Mouse (Mus musculus) neural tube, embryonic 12.5 days (tissue): Measurements from ENCODE around the gene Bcl2l1. TPM values are rescaled to one million over a fixed set of nuclear protein-coding genes. Genes with fewer than 3 reads are reported as not detected.

Source experiments
- ATAC-seq: fragments of 200-750 bp; cut with Nextera tagmentation; 2 replicates; pipeline ENCODE4 v1.8.0; 2017; ENCODE audit warnings: low read depth, mild to moderate bottlenecking, moderate TSS enrichment, moderate library complexity; ENCODE audit not compliant: low FRiP score
- H3K27ac ChIP-seq: fragments of 300-500 bp; sonication (generic); 2 replicates; pipeline ENCODE4 v1.5.1; 2016
- H3K27me3 ChIP-seq: fragments of 300-500 bp; sonication (generic); replicated peaks from 2 replicates; pipeline ENCODE4 v1.6.1; 2016; ENCODE audit warnings: mild to moderate bottlenecking
- H3K36me3 ChIP-seq: fragments of 300-500 bp; sonication (generic); 2 replicates; pipeline ENCODE4 v1.6.1; 2016; ENCODE audit warnings: mild to moderate bottlenecking
- H3K4me1 ChIP-seq: fragments of 300-500 bp; sonication (generic); 2 replicates; pipeline ENCODE4 v1.6.1; 2016
- H3K4me2 ChIP-seq: fragments of 300-500 bp; sonication (generic); replicated peaks from 2 replicates; pipeline ENCODE4 v1.6.1; 2016; ENCODE audit warnings: mild to moderate bottlenecking
- H3K4me3 ChIP-seq: fragments of 300-500 bp; sonication (generic); 2 replicates; pipeline ENCODE4 v1.5.1; 2016
- H3K9ac ChIP-seq: fragments of 300-500 bp; sonication (generic); 2 replicates; pipeline ENCODE4 v1.6.1; 2016; ENCODE audit warnings: mild to moderate bottlenecking
- H3K9me3 ChIP-seq: fragments of 300-500 bp; sonication (generic); 2 replicates; pipeline ENCODE4 v1.6.1; 2016; ENCODE audit warnings: mild to moderate bottlenecking
- WGBS: fragments of 180-500 bp; shearing (Covaris S2); methylation state at CpG from one replicate; pipeline ENCODE4 v1.1.7; 2016; 5-methylcytosine and 5-hydroxymethylcytosine counted together
- microRNA-seq: library from miRNA; unstranded; fragments of <30 nt; microRNA quantifications from one replicate; pipeline ENCODE4, GENCODE M21; 2017
- polyA plus RNA-seq: library from polyadenylated mRNA; unstranded; fragments of >200 nt; fragmentation: Nextera tagmentation; extraction: Ambion mirVana; gene quantifications from 2 replicates; pipeline ENCODE4 v1.2.1, GENCODE M21; 2016

Bcl2l1 gene
- polyA plus RNA-seq, 1 experiment from 2014 or later = 153 TPM

DNA sequence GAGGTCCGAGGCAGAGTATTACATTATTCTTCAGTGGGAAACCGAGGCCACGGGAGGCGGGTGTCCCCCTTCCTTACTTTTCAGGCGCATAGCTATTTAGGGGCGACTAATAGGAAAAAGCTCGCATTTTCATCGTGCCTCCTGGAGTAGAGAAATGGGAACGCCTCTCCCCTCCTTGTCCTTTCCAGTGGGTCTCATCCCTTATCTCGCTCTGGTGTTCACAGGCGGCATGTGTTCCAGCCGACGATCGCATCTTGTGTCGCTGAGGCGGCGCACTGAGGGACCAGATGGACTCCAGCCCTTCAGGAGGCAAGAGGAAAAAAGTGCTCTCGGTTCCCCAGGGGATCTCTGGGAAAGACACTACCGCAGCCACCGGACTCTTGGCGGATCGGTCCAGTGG lies 94.8 kb downstream of the Bcl2l1 start:
- Histone ChIP-seq H3K4me3 (peak overlapping the region; percentile 68), H3K36me3 (no peaks in the 10 kb centered on the region), H3K27ac (0 out of 2 replicates have a peak overlapping the region, but pooled peaks have one; percentile 64), H3K4me2 (peak overlapping the region; percentile 92), H3K9me3 (no peaks in the 10 kb centered on the region), H3K4me1 (peaks cover 62% of the 10 kb centered on the region), H3K27me3 (no peaks in the 10 kb centered on the region), H3K9ac (peak overlapping the region; percentile 87)
- ATAC-seq = no peak
- under 1% methylated on average over 22 of the region's 22 CpGs for WGBS

DNA sequence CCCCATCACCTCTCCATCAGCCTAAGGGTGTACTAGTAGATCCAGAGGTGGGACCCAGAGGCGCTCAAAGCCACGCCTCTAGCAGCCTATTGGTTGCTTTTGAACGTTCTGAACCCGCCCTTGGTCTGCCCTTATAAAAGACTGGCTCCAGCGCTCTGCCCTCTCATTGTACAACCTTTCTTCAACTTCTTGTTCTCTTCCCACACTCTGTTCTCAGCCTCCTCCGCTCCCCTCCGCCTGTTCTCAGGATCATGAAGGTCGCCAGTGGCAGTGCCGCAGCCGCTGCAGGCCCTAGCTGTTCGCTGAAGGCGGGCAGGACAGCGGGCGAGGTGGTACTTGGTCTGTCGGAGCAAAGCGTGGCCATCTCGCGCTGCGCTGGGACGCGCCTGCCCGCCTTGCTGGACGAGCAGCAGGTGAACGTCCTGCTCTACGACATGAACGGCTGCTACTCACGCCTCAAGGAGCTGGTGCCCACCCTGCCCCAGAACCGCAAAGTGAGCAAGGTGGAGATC lies 95.4 kb downstream of the Bcl2l1 start, which contains the start of gene Id1:
TSS of gene Id1 (plus strand) at position 162 of the 512 bp plus-strand sequence.
- Histone ChIP-seq H3K4me1 (peaks cover 56% of the 10 kb centered on the region), H3K27me3 (no peaks in the 10 kb centered on the region), H3K9ac (peak within 1 kb of the TSS; percentile 87), H3K27ac (peak within 1 kb of the TSS; percentile 64; the same call in 1 of the 2 replicates), H3K36me3 (no peaks in the 10 kb centered on the region), H3K9me3 (no peaks in the 10 kb centered on the region), H3K4me3 (peak within 1 kb of the TSS; percentile 68), H3K4me2 (peak within 1 kb of the TSS; percentile 92)
- under 1% methylated on average over 28 of the region's 28 CpGs for WGBS
- peak; percentile 66 for ATAC-seq

DNA sequence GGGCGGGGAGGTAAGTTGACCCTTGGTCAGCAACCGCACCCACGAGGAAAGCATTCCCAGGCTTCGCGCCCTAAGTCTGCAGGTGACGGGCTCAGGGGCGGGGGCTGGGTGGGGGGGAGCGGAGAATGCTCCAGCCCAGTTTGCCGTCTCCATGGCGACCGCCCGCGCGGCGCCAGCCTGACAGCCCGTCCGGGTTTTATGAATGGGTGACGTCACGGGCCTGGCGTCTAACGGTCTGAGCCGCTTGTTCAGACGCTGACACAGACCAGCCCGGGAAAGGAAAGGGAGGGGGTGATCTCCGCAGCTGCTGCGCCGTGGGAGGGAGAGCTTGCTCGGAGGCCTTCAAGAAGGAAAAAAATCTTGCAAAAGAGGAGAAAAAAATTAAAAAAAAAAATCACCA lies 96.5 kb downstream of the Bcl2l1 start:
- Histone ChIP-seq H3K9ac (peak overlapping the region; percentile 40; the same call in 1 of the 2 replicates), H3K4me2 (peak overlapping the region; percentile 92), H3K36me3 (no peaks in the 10 kb centered on the region), H3K9me3 (no peaks in the 10 kb centered on the region), H3K27me3 (no peaks in the 10 kb centered on the region), H3K27ac (peak overlapping the region; percentile 64; the same call in 1 of the 2 replicates), H3K4me1 (peaks cover 51% of the 10 kb centered on the region), H3K4me3 (peak overlapping the region; percentile 20)
- peak; percentile 82 for ATAC-seq
- WGBS = under 1% methylated on average over 28 of the region's 28 CpGs

DNA sequence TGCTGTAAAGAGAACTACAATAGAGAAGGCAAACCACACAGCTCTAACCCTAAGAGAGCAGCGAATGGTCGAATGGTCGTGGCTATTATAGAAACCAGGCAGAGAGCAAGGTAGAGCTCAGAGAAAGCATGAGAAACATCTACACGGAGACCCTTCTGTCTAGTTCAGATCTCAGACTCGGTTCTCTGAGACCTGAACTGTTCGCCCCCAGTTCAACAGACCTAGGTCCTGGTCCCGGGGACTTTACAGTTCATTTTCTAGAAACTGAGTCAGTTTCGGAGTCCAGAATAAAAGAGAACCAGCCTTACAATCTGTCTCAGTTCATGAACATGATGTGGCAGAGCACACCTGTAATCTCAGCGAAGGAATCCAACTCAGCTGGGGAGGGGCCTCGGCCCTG lies 97.0 kb downstream of the Bcl2l1 start:
- Histone ChIP-seq H3K4me1 (peaks cover 50% of the 10 kb centered on the region), H3K4me3 (peak overlapping the region; percentile 20), H3K27me3 (no peaks in the 10 kb centered on the region), H3K9me3 (no peaks in the 10 kb centered on the region), H3K9ac (no peak overlapping the region), H3K4me2 (peak overlapping the region; percentile 92), H3K36me3 (no peaks in the 10 kb centered on the region), H3K27ac (no peak overlapping the region)
- no peak; the same call in 1 of the 2 replicates for ATAC-seq
- 15% methylated on average over 10 of the region's 10 CpGs for WGBS

DNA sequence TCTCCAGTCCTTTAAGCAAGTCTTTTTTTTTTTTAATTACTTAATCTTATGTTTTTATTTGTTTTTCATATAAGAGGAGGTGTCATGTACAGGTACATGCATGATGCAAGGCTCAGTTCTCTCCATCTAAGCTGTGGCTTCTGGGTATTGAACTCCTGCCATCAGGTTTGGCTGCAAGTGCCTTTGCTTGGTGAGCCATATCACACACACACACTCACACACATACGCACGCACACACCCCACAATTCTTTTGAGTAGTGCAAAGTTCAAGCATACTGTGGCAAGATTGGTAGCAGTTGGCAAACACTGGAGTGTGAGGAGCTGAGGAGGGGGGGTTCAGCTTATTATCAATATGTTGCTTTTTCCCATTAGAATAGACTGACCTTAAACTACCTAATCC lies 98.3 kb downstream of the Bcl2l1 start:
- H3K27me3 ChIP-seq = no peaks in the 10 kb centered on the region
- no peak overlapping the region for H3K27ac ChIP-seq
- H3K4me3 ChIP-seq = no peak overlapping the region
- H3K36me3 ChIP-seq = no peaks in the 10 kb centered on the region
- no peaks in the 10 kb centered on the region for H3K9me3 ChIP-seq
- WGBS = 92% methylated on average over 2 of the region's 2 CpGs
- H3K4me1 ChIP-seq = peaks cover 48% of the 10 kb centered on the region
- no peak overlapping the region for H3K4me2 ChIP-seq
- no peak overlapping the region for H3K9ac ChIP-seq
- ATAC-seq = no peak

Small RNA genes within 50 kb of the gene (microRNA-seq; reads per million reads assigned to microRNA genes)
- gene Gm23802 = not detected
- gene Mir5622 = 1.5 reads per million

Other genes starting within 250 kb of the Bcl2l1 start
- not detected in 2 replicates for gene Defb45, start 232.3 kb downstream of the Bcl2l1 start, polyA plus RNA-seq
- not detected in 2 replicates for gene Defb36, start 227.4 kb downstream of the Bcl2l1 start, polyA plus RNA-seq
- gene Defb25, start 208.7 kb downstream of the Bcl2l1 start, polyA plus RNA-seq = not detected in 2 replicates
- 0.23 and 0.30 TPM in 2 replicates for gene Rem1, start 204.8 kb downstream of the Bcl2l1 start, polyA plus RNA-seq
- 141 and 145 TPM in 2 replicates for gene H13, start 162.3 kb downstream of the Bcl2l1 start, polyA plus RNA-seq
- 42.8 and 47.7 TPM in 2 replicates for gene Mcts2, start 144.7 kb downstream of the Bcl2l1 start, polyA plus RNA-seq
- 103 and 107 TPM in 2 replicates for gene Id1, start 95.5 kb downstream of the Bcl2l1 start, polyA plus RNA-seq
- 3.7 and 4.4 TPM in 2 replicates for gene Cox4i2, start 77.6 kb downstream of the Bcl2l1 start, polyA plus RNA-seq
- gene Tpx2, start 16.2 kb upstream of the Bcl2l1 start, polyA plus RNA-seq = 78.1 and 80.9 TPM in 2 replicates
- not detected in 2 replicates for gene Mylk2, start 79.6 kb upstream of the Bcl2l1 start, polyA plus RNA-seq
- gene Foxs1, start 101.5 kb upstream of the Bcl2l1 start, polyA plus RNA-seq = 2.0 and 2.4 TPM in 2 replicates
- gene Dusp15, start 120.0 kb upstream of the Bcl2l1 start, polyA plus RNA-seq = 3.1 and 4.9 TPM in 2 replicates
- gene Ttll9, start 130.8 kb upstream of the Bcl2l1 start, polyA plus RNA-seq = 1.8 and 2.6 TPM in 2 replicates
- gene Pdrg1, start 183.7 kb upstream of the Bcl2l1 start, polyA plus RNA-seq = 159 and 182 TPM in 2 replicates
- gene Xkr7, start 200.1 kb upstream of the Bcl2l1 start, polyA plus RNA-seq = 2.6 and 2.9 TPM in 2 replicates
- gene Ccm2l, start 234.2 kb upstream of the Bcl2l1 start, polyA plus RNA-seq = 2.5 and 3.3 TPM in 2 replicates